Mouse (Mus musculus) cerebellum, postnatal 4 days (tissue): ENCODE data around the gene Traf7.
A peak's percentile ranks its signal among the peaks of the same experiment; 100 is the strongest.

Experiments
- DNase-seq, 2 experiments: peaks; one replicate each; pipeline ENCODE4 v3.0.0; 2022; ENCODE audit warnings: low spot score in 2 of 2, mixed read lengths in 1 of 2

Gene Traf7

GRCm38 (mm10) chr17:24506332-24507070, 21.2 kb downstream of the Traf7 start:
- no peak for DNase-seq

- DNase-seq = no peak
Measured at GRCm38 (mm10) chr17:24505286-24505955, 22.3 kb downstream of the Traf7 start.

DNA sequence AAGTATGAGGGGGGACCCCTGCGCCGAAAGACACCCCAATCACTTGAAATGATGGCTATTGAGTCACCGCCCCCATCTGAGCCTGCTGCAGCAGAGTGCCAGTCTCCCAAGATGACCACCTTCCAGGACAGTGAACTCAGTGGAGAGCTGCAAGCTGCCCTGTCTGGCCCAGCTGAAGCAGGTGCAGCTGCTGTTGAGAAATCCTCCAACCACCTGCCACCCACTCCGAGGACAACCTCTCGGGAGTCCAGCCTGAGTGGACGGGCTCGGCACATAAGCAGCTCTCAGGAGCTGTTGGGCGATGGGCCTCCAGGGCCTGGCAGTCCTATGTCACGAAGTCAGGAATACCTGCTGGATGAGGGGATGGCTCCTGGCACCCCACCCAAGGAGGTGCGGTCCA, 23.7 kb downstream of the Traf7 start:
- no peak for DNase-seq

GRCm38 (mm10) chr17:24502208-24502607, 25.5 kb downstream of the Traf7 start:
- DNase-seq = no peak

DNA sequence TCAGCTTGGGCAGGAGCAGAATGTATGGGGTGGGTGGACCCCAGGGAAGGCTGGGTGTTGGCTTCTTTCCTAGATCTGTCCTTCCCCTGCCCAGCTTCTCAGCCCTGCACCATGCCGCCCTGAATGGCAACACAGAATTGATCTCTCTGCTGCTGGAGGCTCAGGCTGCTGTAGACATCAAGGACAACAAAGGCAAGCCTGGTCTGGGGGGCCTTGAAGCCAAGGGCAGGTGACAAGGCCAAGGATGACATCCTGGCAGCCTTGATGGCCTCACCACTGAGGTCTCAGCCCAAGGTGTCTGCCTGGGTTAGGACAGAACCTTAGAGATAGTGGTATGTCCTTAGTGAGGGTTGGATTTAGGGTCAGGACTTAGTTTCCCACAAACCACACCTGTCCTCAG, 31.7 kb downstream of the Traf7 start:
- no peak for DNase-seq

GRCm38 (mm10) chr17:24495443-24495842, 32.3 kb downstream of the Traf7 start:
- DNase-seq = no peak

DNA sequence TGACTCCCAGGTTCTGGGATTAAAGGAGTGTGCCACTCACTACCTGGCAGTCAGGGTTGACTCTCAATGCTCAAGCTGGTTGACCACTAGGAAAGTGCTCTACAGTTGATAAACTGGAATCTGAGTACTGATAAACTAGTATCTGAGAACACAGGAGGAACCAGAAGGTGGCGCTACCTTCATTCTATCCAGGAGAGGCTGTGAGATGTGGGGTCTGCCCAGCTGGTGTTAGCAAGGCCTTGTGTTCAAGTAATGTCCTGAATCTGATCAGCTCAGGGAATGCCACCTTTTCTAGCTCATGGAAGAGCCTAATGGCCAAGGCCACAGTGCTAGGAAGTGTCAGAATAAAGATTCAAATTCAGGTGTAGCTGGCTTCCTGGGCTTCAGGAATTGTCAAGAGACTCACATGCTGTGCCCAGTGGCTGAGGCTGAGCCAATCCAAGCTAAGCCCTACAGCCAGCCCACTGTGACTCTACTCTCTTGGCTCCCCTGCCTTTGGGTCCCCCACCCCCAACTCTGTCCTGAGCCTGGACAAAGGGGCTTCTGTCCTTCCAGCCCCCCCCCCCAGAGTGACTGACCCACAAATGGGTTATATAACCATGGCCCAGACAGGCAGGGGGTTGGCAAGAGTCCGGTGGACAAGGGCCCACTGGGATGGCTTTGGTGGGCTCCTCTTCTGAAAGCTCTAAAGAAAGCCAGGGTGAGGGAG, 33.0 kb downstream of the Traf7 start:
- DNase-seq = peak; percentile 28 to 63

GRCm38 (mm10) chr17:24490399-24490798, 37.3 kb downstream of the Traf7 start:
- DNase-seq = no peak

DNA sequence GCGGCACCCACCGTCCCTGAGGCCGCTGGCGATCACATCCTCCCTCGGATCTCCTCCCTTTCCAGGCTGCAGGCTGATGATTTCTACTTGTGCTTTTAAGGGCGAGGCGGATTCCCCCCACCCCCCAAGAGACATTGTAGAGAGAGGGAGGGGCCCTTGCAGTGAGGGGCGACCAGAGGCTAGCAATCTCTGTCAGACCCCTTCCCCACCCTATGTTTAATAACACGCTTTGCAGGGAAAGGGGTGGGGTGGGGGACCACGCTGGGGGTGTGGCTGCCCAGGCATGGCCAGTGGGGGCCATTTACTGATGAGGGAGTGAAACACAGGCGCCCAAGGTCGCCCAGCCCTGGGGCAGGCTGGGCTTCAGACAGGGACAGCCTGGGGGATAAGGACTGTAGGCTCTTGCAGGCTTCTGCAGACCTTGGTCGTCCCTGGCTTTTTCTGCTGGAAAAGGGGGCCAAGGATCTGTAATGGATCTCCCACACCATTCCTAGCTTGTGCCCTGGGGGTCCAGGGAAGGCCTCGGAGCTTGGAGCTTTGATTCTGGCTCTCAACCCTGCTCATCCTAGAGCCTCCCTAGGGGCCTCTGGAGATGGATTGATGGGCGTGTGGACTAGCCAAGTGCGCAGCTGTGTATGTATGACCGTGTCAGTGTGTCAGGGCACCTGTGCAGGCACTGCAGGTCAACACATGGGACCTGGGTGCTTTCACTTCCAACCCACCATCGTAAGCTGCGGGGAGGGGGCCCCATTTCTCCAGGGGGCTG, 38.3 kb downstream of the Traf7 start:
- peak in 1 of 2 experiments; percentile 16 for DNase-seq

DNA sequence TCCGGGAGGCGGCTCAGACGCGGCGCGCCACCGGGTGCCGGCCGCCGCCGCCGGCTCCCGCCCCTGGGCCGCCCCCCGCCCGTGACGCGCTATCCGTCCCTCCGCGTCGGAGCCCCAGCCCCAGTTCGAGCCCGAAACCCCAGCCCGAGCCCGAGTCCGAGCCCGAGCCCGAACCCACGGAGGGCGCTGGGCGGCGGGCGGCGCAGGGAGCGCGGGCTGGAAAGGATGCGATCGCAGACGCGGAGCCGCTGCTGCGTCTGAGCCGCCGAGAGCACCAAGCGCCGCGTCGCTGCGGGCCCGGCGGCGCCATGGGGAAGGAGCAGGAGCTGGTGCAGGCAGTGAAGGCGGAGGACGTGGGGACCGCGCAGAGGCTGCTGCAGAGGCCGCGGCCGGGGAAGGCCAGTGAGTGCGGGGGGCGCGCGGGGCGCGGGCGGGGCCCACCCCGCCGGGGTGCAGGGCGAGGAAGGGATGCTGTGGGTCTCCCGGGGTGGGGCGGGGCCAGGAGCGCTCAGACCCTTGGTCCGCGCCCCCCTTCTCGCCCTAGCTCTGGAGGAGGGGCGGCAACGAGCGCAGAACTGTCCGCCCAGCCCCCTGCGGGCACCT, 39.0 kb downstream of the Traf7 start:
- peak in 1 of 2 experiments; percentile 55 for DNase-seq

- DNase-seq = peak in 1 of 2 experiments; percentile 59
Measured at GRCm38 (mm10) chr17:24488186-24488661, 39.5 kb downstream of the Traf7 start, which contains the start of gene Caskin1. Gene Caskin1 (plus strand): TSS chr17:24488601.

DNA sequence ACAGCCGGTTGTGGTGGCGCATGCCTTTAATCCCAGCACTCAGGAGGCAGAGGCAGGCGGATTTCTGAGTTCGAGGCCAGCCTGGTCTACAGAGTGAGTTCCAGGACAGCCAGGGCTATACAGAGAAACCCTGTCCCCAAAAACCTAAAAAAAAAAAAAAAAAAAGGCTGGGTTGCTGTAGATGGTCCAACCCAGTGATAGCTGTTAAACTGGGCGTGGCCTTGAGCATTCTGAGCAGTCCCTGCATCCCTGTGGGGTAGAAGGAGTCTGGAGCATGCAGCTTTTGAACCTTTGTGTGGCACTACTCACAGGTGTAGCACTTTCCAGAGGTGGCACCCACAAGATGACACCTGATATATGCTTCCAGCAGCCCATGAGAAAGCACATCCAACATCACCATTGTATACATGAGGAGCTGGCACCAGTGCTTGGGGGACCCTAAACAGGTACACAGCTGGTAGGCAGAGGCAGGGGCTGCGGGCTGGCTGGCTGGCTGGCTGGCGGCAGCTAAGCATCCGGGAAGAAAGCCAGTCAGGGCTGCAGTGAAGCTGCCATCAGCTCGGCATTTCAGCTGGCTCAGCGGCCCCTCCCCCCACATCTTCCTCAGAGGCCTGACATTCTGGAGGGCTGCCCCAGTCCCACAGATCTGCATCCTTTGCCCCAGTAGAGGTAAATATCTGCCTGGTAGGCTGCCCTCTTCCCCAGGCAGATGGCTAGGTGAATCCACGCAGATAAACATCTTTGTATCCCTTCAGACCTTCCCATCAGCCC, 42.5 kb downstream of the Traf7 start:
- peak; percentile 31 to 70 for DNase-seq

DNA sequence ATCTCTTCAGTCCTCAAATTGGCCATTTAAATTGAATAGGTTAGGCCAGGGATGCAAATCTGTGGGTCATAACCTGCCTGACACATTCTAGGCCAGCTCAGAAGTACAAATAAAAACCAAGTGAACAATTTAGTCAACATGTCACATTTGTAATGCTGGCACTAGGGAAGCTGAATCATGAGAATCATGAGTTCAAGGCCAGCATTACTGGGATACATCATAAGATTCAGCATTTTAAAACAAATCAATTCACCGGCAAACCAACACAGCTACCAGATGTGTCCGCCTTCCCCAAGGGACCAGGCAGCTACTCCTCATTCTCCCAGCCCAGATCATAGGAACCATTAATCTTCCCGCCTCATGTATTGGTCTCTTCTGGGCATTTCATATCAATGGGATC, 44.2 kb downstream of the Traf7 start:
- DNase-seq = no peak

DNA sequence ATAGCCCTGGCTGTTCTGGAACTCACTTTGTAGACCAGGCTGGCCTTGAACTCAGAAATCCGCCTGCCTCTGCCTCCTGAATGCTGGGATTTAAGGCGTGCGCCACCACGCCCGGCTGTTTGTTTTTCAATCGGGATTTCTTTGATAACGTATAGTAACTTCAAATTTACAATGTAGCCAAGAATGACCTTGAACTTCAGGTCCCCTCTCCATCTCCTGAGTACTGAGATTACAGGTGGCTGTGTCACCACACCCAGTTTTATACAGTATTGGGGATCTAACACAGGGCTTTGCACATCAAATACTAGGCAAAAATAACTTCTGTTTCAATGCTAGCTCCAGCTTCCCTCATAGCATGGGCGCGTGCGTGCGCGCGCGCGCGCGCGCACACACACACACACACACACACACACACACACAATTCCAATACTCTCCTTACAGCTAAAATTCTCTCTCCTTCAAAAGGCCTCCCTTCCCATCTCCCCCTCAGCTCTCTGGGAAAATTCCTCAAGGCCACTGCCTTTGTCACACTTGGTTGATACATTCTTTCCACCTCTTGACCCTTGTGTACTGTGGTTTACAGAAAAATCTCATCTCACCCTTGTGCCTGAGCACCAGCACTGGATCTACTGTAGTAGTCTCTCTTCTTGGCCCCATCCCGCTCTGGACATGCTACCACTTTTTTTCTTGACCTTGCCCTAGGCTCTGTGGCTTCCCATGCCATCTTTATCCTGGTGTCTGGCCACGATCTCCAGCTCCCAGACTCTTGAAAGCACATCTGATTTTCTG, 46.5 kb downstream of the Traf7 start:
- no peak for DNase-seq

- no peak for DNase-seq
Measured at GRCm38 (mm10) chr17:24480201-24480826, 47.4 kb downstream of the Traf7 start.

- DNase-seq = no peak
Measured at GRCm38 (mm10) chr17:24479431-24479830, 48.3 kb downstream of the Traf7 start.

DNA sequence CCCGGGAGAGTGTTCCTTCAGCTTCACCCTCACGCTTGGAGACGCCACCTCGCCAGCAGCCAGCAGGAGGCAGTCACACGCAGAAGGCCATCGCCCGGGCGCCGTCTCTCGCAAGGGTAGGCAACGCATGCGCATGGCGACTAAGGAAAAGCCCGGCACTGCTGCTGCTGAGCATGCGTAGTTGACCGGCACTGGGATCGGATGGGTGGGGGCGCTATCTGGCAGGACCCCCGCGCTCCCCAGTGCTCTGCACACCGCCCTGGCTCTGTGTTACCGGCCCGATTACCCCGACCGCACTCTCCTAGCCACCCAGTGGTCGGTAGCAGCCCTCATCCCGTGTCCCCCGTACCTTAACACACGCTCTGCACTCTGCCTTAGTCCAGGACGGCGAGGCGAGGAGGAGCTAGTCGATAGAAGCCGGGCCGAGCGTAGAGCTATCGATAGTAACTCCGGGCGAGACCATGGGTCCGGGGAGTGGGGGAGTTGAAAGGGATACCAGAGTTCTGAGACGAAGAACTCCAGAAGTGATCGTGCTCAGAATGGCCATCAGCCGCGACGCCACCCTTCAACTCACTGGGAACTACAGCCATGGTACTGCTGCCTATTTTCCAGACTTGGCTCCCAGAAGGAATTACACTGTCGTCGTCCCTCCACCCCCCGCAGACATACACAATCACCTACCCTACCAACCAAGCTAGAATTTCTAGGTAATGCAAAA, 48.9 kb downstream of the Traf7 start, which contains the start of gene Mlst8:
TSS of gene Mlst8 (minus strand) at position 416 of the 718 bp plus-strand sequence.
- DNase-seq = peak; percentile 95 to 98

DNA sequence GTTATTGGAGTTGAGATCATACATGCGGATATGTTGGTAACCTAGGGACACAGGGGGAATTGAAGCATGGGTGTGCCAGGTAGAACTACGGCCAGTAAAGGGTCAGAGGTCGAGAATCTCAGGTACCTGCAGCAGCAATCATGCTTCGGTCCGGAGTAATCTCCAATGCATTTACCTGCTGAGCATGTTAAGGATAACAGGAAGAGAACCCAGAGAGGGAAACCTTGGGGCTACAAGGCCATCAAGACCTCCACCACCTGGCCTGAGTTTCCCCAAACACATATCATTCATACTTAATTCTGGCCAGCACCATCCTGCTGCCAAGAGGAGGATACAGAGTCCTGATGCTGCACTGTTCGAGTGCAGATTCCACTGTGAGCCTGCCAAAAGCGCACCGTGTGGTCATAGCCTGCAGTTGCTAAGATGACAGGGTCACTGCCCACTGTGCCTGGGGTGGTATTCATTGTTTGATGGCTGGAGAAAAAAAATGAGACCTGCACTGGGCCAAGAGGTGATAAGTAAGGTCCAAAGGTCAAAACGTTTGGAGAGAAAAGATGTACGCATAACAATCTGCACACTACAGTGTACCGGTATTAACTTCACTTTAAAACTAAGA, 49.6 kb downstream of the Traf7 start:
- no peak for DNase-seq
